Mouse (Mus musculus) C2C12 (cell line): ENCODE measurements at regions not wholly inside any gene's neighbourhood (a gene's known extent, or its start where the extent isn't known, plus 50 kb on each side); places are given as distances from the start of the nearest gene placed in this dataset.

Experiments used
- CEBPB ChIP-seq: IDR thresholded peaks from one replicate; pipeline ENCODE4 v1.6.1; 2011; ENCODE audit warnings: low read depth, mild to moderate bottlenecking, control low read depth, moderate library complexity
- CTCF ChIP-seq: IDR thresholded peaks from one replicate; pipeline ENCODE4 v1.5.1; 2011; ENCODE audit not compliant: control insufficient read depth, insufficient read depth, insufficient read length
- MAX ChIP-seq: IDR thresholded peaks from one replicate; pipeline ENCODE4 v1.6.1; 2011; ENCODE audit warnings: mild to moderate bottlenecking, control low read depth

DNA sequence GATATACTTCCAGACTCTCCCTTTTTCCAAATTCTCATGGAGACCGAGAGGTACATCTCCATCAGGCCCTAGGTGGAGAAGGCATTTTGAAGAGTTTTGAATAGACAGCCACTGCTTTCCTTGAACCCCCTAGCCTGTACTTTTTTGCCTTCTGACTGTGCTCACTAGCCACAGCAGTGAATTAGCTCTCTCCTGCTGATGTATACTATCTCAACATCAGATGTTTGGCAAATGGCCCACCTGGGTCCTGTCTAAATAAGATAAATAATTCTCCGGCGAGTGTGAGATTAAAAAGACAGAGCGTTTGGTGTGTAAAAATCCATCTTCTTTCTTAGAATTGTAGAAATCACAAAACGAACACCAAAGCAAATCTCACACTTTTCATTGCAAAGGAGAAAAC is 88.4 kb upstream of the 4933402D24Rik start:
- no peak for TF ChIP-seq CTCF
- no peak for TF ChIP-seq MAX
- TF ChIP-seq CEBPB = no peak
